9 mouse cellular contexts compared by ENCODE assay signal in genomic region chr5:64959843-64960230, GRCm38 (mm10). TPM values are rescaled to one million over a fixed set of nuclear protein-coding genes. Genes with fewer than 3 reads are reported as not detected.
DNase-seq lines count a peak whose midpoint lies in the region; ATAC-seq and TF ChIP-seq lines count a peak whose summit lies in the region.
"Had no signal": no experiment of that assay in that cellular context is flagged by ENCODE, and none has a peak within 500 bp of the region (broad histone marks: within the 10 kb centered on the region; RNA-seq: fewer than 3 reads in every experiment).

TSS of gene Tlr6 (minus strand) at chr5:64960097.

- intact Hi-C loops in gastrocnemius, postnatal 14 days (cut with DNase I; ENCODE audit: low total_unique reads) = loop anchor here (10.0 kb wide), 1 partner anchor 75 kb away; no protein-coding TSS in a partner anchor
- intact Hi-C loops in left cerebral cortex, postnatal 14 days (cut with DNase I) = loop anchor here (10.0 kb wide), 1 partner anchor 75 kb away; no protein-coding TSS in a partner anchor

- H3K9me3 ChIP-seq in midbrain, embryonic 13.5 days = no peaks in the 10 kb centered on the region
- H3K9me3 ChIP-seq in hindbrain, postnatal 0 days (ENCODE audit: low read length) = no peaks in the 10 kb centered on the region
- H3K9me3 ChIP-seq: neural tube, embryonic 13.5 days had no signal

- no peak within 1 kb of the TSS for H3K4me2 ChIP-seq in midbrain, embryonic 13.5 days (replicated peaks)
- H3K4me2 ChIP-seq in hindbrain, postnatal 0 days (ENCODE audit: low read depth, low read length) = no peak within 1 kb of the TSS
- H3K4me2 ChIP-seq: neural tube, embryonic 13.5 days had no signal

- no peak for TF ChIP-seq CTCF in hindbrain, postnatal 0 days (IDR thresholded peaks at IDR 0.05; ENCODE audit: low read depth)

- no peaks in the 10 kb centered on the region for H3K4me1 ChIP-seq in midbrain, embryonic 13.5 days (replicated peaks)
- H3K4me1 ChIP-seq in hindbrain, postnatal 0 days (ENCODE audit: insufficient read depth, low read length) = no peaks in the 10 kb centered on the region
- H3K4me1 ChIP-seq: neural tube, embryonic 13.5 days had no signal

- WGBS in midbrain, embryonic 13.5 days = 86% methylated on average over 13 of the region's 13 CpGs
- WGBS in hindbrain, postnatal 0 days = 83% methylated on average over 13 of the region's 13 CpGs

- H3K27me3 ChIP-seq in midbrain, embryonic 13.5 days = no peaks in the 10 kb centered on the region
- no peaks in the 10 kb centered on the region for H3K27me3 ChIP-seq in hindbrain, postnatal 0 days (ENCODE audit: insufficient read depth, low read length)
- H3K27me3 ChIP-seq: neural tube, embryonic 13.5 days had no signal

- H3K4me3 ChIP-seq in midbrain, embryonic 13.5 days (replicated peaks) = no peak within 1 kb of the TSS
- H3K4me3 ChIP-seq in hindbrain, postnatal 0 days (ENCODE audit: low read length) = no peak within 1 kb of the TSS
- H3K4me3 ChIP-seq: neural tube, embryonic 13.5 days had no signal

- H3K9ac ChIP-seq in midbrain, embryonic 13.5 days (replicated peaks) = no peak within 1 kb of the TSS
- no peak within 1 kb of the TSS for H3K9ac ChIP-seq in hindbrain, postnatal 0 days (replicated peaks; ENCODE audit: low read length)
- H3K9ac ChIP-seq: neural tube, embryonic 13.5 days had no signal

- H3K27ac ChIP-seq in midbrain, embryonic 13.5 days = no peak within 1 kb of the TSS
- H3K27ac ChIP-seq in hindbrain, postnatal 0 days = no peak within 1 kb of the TSS
- H3K27ac ChIP-seq: neural tube, embryonic 13.5 days had no signal

- ATAC-seq in midbrain, embryonic 13.5 days = no peak
- no peak for ATAC-seq in hindbrain, postnatal 0 days

- no peaks in the 10 kb centered on the region for H3K36me3 ChIP-seq in midbrain, embryonic 13.5 days
- no peaks in the 10 kb centered on the region for H3K36me3 ChIP-seq in hindbrain, postnatal 0 days (ENCODE audit: insufficient read depth, low read length)
- H3K36me3 ChIP-seq: neural tube, embryonic 13.5 days had no signal

- DNase-seq in ovary, postnatal 10 days (ENCODE audit: low spot score) = peak; percentile 26
- DNase-seq in ovary, adult 18-20 months (ENCODE audit: low spot score) = no peak
- peak; percentile 16 for DNase-seq in ZHBTc4 (ENCODE audit: low read depth, low spot score)
- DNase-seq in gastrocnemius, postnatal 14 days = peak; percentile 42
- DNase-seq in left cerebral cortex, postnatal 14 days (ENCODE audit: low spot score in 2 of 2) = peak; percentile 43 to 71
- DNase-seq in ovary, postnatal 36 days (ENCODE audit: low spot score) = peak; percentile 23
- DNase-seq in hindbrain, postnatal 0 days (ENCODE audit: low spot score) = no peak

RNA-seq across cellular contexts. Expression of gene Tlr6, which starts in this region (rescaled TPM):
- 1 to 10 TPM; 1.4 to 1.9 TPM for total RNA-seq in gastrocnemius, postnatal 14 days (2021)
- total RNA-seq in left cerebral cortex, postnatal 14 days (2021) = 1 to 10 TPM in 1 of 2 experiments, under 1 TPM in 1; 0.70 to 1.8 TPM
- 0.17 and 0.22 TPM in 2 replicates for polyA plus RNA-seq in midbrain, embryonic 13.5 days (2015; fragmentation: Nextera tagmentation; extraction: Ambion mirVana)
- total RNA-seq in hindbrain, postnatal 0 days (2014; rRNA removed) = 0.07 and 0.16 TPM in 2 replicates
- 0.34 and 0.48 TPM in 2 replicates for polyA plus RNA-seq in hindbrain, postnatal 0 days (2015; fragmentation: Nextera tagmentation; extraction: Ambion mirVana)

Comparison
In these comparisons a context has a peak if more than half of its experiments do, and no peak if none do; other contexts are left out.
1. DNase-seq: peak in ovary, postnatal 10 days (single experiment), ZHBTc4 (single experiment), gastrocnemius, postnatal 14 days (single experiment), left cerebral cortex, postnatal 14 days (2 of 2) and ovary, postnatal 36 days (single experiment); none in ovary, adult 18-20 months (single experiment) and hindbrain, postnatal 0 days (single experiment).